Mouse (Mus musculus) forebrain, embryonic 12.5 days (tissue): ENCODE data around the gene Metap1d. TPM values are rescaled to one million over a fixed set of nuclear protein-coding genes. Genes with fewer than 3 reads are reported as not detected.
A peak's percentile ranks its signal among the peaks of the same experiment; 100 is the strongest.

ENCODE experiments used
- ATAC-seq: fragments of 200-750 bp; cut with Nextera tagmentation; 2 replicates; pipeline ENCODE4 v1.8.0; 2017; ENCODE audit warnings: moderate TSS enrichment; ENCODE audit not compliant: low FRiP score
- H3K27ac ChIP-seq: fragments of 300-500 bp; sonication (generic); 2 replicates; pipeline ENCODE4 v1.5.1; 2016; ENCODE audit warnings: mild to moderate bottlenecking
- H3K27me3 ChIP-seq: fragments of 300-500 bp; sonication (generic); 2 replicates; pipeline ENCODE4 v1.6.1; 2016; ENCODE audit warnings: mild to moderate bottlenecking
- H3K36me3 ChIP-seq: fragments of 300-500 bp; sonication (generic); replicated peaks from 2 replicates; pipeline ENCODE4 v1.6.1; 2016; ENCODE audit warnings: mild to moderate bottlenecking
- H3K4me1 ChIP-seq: fragments of 300-500 bp; sonication (generic); 2 replicates; pipeline ENCODE4 v1.6.1; 2016
- H3K4me2 ChIP-seq: fragments of 300-500 bp; sonication (generic); 2 replicates; pipeline ENCODE4 v1.6.1; 2016; ENCODE audit warnings: mild to moderate bottlenecking, moderate library complexity
- H3K4me3 ChIP-seq: fragments of 300-500 bp; sonication (generic); replicated peaks from 2 replicates; pipeline ENCODE4 v1.5.1; 2016; ENCODE audit warnings: mild to moderate bottlenecking
- H3K9ac ChIP-seq: fragments of 300-500 bp; sonication (generic); 2 replicates; pipeline ENCODE4 v1.6.1; 2016; ENCODE audit warnings: mild to moderate bottlenecking
- H3K9me3 ChIP-seq: fragments of 300-500 bp; sonication (generic); 2 replicates; pipeline ENCODE4 v1.6.1; 2016
- WGBS: fragments of 180-500 bp; shearing (Covaris S2); methylation state at CpG from one replicate; pipeline ENCODE4 v1.1.7; 2016; 5-methylcytosine and 5-hydroxymethylcytosine counted together
- polyA plus RNA-seq: library from polyadenylated mRNA; unstranded; fragments of >200 nt; fragmentation: Nextera tagmentation; extraction: Ambion mirVana; gene quantifications from 2 replicates; pipeline ENCODE4 v1.2.1, GENCODE M21; 2016

Metap1d gene
- polyA plus RNA-seq, 1 experiment from 2014 or later: 41.2 TPM

DNA sequence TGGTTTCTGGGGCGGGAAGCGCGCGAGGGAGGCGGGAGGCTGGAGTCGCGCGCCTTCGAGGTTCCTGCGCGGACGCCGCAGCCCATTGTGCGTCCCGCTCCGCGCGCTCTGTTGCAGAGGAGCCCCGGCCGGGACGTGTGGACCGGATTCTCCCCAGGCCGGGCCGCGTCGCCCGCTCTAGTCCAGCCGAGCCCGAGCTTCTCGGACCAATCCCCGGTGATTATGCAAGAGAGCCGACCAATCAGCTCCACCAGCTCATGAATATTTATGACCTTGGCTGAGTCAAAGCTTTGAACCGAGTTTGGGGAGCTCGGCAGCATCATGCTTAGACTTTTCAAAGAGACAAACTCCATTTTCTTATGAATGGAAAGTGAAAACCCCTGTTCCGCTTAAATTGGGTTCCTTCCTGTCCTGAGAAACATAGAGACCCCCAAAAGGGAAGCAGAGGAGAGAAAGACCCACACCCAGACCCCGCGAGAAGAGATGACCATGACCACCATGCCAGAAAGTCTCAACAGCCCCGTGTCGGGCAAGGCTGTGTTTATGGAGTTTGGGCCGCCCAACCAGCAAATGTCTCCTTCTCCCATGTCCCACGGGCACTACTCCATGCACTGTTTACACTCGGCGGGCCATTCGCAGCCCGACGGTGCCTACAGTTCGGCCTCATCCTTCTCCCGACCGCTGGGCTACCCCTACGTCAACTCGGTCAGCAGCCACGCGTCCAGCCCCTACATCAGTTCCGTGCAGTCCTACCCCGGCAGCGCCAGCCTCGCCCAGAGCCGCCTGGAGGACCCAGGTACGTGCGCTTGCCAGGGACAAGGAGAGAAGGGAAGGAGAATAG is 76.7 kb downstream of the Metap1d start:
- Histone ChIP-seq H3K9ac (peak overlapping the region; percentile 82), H3K9me3 (no peaks in the 10 kb centered on the region), H3K36me3 (no peaks in the 10 kb centered on the region), H3K4me2 (peak overlapping the region; percentile 61), H3K27ac (peak overlapping the region; percentile 92), H3K27me3 (peaks cover 97% of the 10 kb centered on the region), H3K4me1 (peaks cover 28% of the 10 kb centered on the region), H3K4me3 (peak overlapping the region; percentile 49)
- peak; percentile 89 for ATAC-seq
- WGBS: 1% methylated on average over 58 of the region's 60 CpGs

DNA sequence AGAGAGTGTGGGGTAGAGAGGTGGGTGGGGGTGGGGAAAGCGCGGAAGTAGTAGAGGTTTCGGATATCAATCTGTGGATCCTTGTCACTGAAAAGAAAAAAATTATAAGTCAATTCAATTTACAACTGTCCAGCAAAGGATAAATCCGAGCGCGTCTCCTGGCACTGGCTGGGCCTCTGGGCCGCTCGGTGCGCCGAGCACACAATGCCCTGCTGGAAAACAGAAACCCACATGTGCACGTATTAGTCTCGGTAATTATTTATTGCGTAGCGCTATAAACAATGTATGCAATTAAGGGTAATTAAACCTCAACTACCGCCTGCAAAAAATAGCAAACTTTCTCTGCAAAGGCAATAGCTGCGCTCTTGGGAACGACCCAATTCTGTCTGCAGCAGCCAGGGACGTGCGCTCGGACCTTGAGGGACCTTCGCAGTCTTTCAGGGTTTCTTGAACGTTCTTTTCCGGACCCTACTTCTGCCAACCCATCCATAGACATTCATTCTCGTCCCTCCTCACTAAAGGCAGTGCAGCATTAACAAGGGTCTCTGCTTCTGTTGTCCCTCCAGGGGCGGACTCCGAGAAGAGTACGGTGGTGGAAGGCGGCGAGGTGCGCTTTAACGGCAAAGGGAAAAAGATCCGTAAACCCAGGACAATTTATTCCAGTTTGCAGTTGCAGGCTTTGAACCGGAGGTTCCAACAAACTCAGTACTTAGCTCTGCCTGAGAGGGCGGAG is 77.5 kb downstream of the Metap1d start:
- peak overlapping the region; percentile 76 for H3K9ac ChIP-seq
- H3K36me3 ChIP-seq: no peaks in the 10 kb centered on the region
- H3K4me1 ChIP-seq: peaks cover 28% of the 10 kb centered on the region
- H3K4me3 ChIP-seq: peak overlapping the region; percentile 49
- H3K27ac ChIP-seq: peak overlapping the region; percentile 92
- WGBS: under 1% methylated on average over 34 of the region's 34 CpGs
- H3K9me3 ChIP-seq: no peaks in the 10 kb centered on the region
- no peak for ATAC-seq
- H3K4me2 ChIP-seq: peak overlapping the region; percentile 61
- peaks cover 95% of the 10 kb centered on the region for H3K27me3 ChIP-seq

DNA sequence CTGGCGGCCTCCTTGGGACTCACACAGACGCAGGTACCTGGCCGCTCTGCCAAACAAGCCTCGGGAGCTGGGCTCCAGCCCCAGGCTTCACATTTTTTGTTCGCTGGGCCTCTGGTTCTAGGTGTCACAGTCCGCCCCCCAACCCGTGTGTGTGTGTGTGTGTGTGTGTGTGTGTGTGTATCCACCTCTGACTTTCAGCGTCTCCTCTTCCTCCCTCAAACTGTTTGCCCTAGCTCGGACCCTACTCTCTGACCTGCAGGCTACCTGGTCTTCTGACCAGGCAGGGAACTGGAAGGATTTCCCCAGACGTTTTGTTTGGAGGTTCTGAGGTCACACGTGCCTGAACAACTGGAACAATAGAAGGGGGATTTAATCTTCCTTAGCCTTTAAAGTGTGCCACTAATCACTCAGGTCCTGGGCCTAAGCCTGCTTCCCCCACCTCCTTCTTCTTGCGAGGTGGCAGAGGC is 78.1 kb downstream of the Metap1d start:
- peak overlapping the region; percentile 76 for H3K9ac ChIP-seq
- H3K4me3 ChIP-seq: peak overlapping the region; percentile 49
- peak overlapping the region; percentile 61 for H3K4me2 ChIP-seq
- WGBS: 3% methylated on average over 12 of the region's 12 CpGs
- H3K36me3 ChIP-seq: no peaks in the 10 kb centered on the region
- H3K9me3 ChIP-seq: no peaks in the 10 kb centered on the region
- H3K27ac ChIP-seq: peak overlapping the region; percentile 92
- H3K4me1 ChIP-seq: peaks cover 28% of the 10 kb centered on the region
- H3K27me3 ChIP-seq: peaks cover 93% of the 10 kb centered on the region
- ATAC-seq: no peak

DNA sequence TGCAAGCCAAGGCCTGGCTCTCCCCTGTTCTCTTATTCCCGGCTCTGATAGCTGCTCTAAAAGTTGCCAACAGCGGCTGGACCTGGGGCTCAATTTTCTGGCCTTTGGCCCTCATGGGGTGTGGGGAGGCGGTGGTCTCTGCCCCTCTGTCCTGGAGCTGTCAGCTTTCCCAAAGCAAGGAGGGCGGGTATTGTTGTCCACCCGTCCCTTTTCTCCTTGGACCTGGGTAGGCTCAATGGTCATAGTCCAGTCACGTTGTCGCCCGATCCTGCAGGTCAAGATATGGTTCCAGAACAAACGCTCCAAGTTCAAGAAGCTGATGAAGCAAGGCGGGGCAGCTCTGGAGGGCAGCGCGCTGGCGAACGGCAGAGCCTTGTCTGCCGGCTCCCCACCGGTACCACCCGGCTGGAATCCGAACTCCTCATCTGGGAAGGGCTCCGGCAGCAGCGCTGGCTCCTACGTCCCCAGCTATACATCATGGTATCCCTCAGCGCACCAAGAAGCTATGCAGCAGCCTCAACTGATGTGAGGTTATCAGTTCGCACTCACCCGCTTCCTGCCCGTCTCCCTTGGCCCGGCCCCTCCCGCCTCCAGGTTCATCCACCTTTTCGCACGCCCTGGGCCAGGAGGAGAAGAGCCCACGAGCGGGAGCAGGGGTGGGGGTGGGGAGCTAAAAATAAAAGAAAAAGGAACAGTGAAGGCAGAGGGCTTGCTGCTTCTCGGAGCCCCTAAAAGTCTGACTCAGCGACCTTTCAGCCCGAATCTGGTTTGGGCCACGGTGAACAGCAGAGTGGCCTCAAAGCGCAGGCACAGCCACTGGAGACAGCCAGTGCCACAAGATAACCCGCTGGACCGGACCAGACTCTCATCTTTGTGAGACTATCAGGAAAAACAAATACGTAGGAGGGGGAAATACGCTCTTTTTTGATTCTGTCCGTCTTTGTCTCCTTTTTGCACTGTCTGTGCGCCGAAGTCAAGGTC is 79.2 kb downstream of the Metap1d start:
- peak overlapping the region; percentile 76 for H3K9ac ChIP-seq
- H3K4me1 ChIP-seq: peaks cover 28% of the 10 kb centered on the region
- no peaks in the 10 kb centered on the region for H3K9me3 ChIP-seq
- no peaks in the 10 kb centered on the region for H3K36me3 ChIP-seq
- H3K27me3 ChIP-seq: peaks cover 93% of the 10 kb centered on the region
- peak overlapping the region; percentile 92 for H3K27ac ChIP-seq
- H3K4me2 ChIP-seq: peak overlapping the region; percentile 61
- WGBS: 1% methylated on average over 43 of the region's 43 CpGs
- no peak for ATAC-seq
- H3K4me3 ChIP-seq: peak overlapping the region; percentile 49

DNA sequence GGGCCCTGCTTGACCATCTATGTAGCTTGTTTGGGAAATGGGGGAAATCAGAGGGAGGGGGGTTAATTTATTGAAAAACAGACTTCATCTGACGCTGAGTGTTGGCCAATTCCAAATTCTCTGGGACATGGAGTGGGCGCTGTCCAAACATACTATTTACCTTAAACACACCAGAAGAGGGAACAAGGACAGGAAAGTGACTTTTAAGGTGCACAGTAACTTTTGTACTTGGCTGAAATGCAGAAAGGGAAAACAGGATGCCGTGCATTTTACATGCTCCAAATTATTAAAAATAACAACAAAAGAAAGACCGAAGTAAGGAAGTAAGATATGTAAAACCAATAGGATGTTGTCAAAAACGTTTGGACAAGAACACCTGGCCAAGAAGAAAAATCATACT is 80.0 kb downstream of the Metap1d start:
- H3K9ac ChIP-seq: peak overlapping the region; percentile 76
- peaks cover 28% of the 10 kb centered on the region for H3K4me1 ChIP-seq
- H3K4me3 ChIP-seq: peak overlapping the region; percentile 49
- H3K27ac ChIP-seq: peak overlapping the region; percentile 92
- H3K4me2 ChIP-seq: peak overlapping the region; percentile 61
- H3K9me3 ChIP-seq: no peaks in the 10 kb centered on the region
- no peak for ATAC-seq
- no peaks in the 10 kb centered on the region for H3K36me3 ChIP-seq
- 12% methylated on average over 5 of the region's 5 CpGs for WGBS
- peaks cover 88% of the 10 kb centered on the region for H3K27me3 ChIP-seq

DNA sequence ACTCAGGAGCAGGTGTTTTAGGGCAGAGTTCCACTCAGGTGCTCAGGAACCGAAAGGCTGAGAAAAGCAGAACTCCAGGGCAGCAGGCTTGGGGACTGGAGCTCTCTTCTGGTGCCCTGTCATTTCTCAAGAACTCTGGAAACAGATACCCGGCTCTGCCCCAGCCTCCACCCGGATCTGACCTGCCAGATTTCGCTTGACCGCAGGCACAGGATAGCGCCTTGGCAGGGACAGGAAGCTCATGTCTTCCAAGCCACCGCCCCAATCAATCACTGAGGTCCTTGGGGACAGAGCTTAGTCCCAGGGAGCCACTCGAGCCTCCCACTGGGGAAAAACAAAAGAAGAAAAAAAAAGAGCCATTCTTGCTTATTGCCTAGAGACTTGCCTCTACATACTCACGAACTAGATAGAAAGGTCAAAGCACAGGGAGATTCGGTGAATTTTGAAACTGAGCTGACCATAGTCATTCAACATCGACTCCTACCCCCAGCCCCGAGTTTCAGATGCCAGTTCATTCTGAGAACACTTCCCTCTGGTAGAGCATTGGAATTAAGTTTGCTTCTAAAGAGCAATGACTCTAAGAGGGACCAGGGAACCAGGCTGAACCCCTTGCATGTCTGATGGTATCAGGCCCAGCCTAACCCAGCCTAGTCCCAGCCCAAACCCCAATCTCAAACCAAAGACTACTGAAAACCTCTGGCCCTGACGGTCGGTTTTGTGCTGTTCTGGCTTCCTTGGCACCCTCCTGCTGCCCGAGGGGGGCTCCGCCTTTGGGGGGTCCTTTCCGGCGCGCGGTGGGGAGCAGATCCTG is 81.4 kb downstream of the Metap1d start:
- 1% methylated on average over 20 of the region's 20 CpGs for WGBS
- Histone ChIP-seq H3K9me3 (no peaks in the 10 kb centered on the region), H3K4me1 (peaks cover 25% of the 10 kb centered on the region), H3K27ac (peak overlapping the region; percentile 88), H3K27me3 (peaks cover 89% of the 10 kb centered on the region), H3K4me2 (peak overlapping the region; percentile 61), H3K9ac (peak overlapping the region; percentile 61), H3K4me3 (peak overlapping the region; percentile 49), H3K36me3 (no peaks in the 10 kb centered on the region)
- no peak for ATAC-seq

DNA sequence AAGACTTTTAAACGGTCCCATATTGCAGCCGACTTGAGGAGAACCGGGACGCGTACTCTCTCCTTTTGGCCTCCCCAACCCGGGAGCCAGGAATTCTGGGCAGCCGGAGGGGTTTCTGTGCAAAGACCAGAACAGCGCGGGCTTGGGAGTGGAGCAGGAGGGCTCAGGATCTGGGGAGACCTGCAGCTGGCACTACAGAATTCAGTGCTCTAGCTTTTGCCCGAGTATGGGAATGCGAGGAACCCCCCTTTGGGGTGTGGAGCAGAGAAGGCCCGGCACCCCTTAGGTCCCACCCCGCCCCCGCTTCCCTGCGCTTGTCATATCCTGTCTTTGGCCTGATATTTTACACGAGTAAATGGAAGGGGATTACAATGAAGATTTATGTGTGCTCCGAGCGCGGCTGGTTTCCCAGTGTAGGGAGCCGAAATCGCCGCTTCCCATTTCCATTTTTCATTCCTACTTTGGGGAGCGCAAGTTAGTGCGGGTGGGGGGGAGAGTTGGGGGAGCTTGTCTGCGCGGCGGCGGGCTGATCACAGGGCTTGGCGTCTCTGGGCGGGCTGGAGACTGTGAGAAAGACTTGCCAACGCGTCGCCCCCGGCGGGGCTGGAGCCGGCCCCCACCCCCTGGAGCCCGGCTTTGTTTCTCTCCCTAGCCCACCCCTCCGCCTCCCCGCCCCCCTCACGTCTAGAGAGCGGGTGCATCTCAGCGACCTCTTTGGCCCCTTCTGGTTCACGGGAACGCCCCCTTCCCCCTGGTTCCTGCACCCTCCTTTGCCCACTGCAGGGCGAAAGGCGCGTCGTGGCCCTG is 87.7 kb downstream of the Metap1d start:
- H3K4me3 ChIP-seq: peak overlapping the region; percentile 67
- no peak; the same call in 1 of the 2 replicates for ATAC-seq
- no peaks in the 10 kb centered on the region for H3K9me3 ChIP-seq
- peaks cover 87% of the 10 kb centered on the region for H3K27me3 ChIP-seq
- 0 out of 2 replicates have a peak, but pooled peaks cover 4% of the 10 kb centered on the region for H3K36me3 ChIP-seq
- H3K9ac ChIP-seq: peak overlapping the region; percentile 56
- peak overlapping the region; percentile 89 for H3K4me2 ChIP-seq
- under 1% methylated on average over 47 of the region's 48 CpGs for WGBS
- H3K4me1 ChIP-seq: peaks cover 49% of the 10 kb centered on the region
- peak overlapping the region; percentile 92 for H3K27ac ChIP-seq

DNA sequence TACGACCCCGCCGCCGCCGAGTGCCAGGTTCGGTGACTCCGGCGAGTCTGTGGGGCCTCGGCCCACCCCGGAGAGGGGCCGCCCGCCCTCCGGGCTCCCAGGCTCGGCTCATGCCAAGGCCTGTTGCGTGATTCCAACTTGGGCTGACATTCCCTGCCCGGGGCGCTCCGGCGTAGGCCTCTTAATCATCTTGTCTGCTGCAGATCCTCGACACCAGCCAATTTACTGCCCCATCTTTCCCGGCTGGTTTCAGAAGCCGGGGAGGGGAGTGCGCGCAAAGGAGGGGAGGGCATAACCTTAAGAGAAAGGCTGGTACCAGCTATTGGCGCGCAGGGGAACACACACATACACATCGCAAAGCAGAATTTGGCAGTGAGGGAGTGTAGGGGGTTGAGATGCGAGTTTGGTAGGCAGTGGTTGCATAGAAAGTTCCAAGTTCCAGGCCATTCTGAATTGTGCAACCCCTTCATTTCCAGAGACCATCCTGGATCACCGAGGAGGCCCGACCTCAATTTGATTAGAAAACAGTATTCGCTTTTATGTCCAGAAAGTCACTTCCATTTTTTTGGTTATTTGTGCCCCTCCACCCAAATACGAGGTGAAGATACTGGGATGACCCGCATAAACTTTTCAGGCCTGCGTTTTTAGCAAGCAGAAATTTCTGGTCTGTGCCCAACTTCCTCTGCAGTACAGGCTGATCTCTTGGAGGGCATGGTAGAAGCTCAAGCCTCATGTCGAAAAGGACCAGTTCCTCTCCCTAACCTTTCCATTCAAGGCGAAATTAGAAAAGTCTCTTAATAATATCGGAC is 88.5 kb downstream of the Metap1d start:
- H3K27ac ChIP-seq: peak overlapping the region; percentile 92
- peaks cover 56% of the 10 kb centered on the region for H3K4me1 ChIP-seq
- H3K9me3 ChIP-seq: no peaks in the 10 kb centered on the region
- peak overlapping the region; percentile 82 for H3K9ac ChIP-seq
- peak; percentile 12; the same call in 1 of the 2 replicates for ATAC-seq
- peaks cover 80% of the 10 kb centered on the region for H3K27me3 ChIP-seq
- WGBS: 1% methylated on average over 37 of the region's 37 CpGs
- H3K36me3 ChIP-seq: 0 out of 2 replicates have a peak, but pooled peaks cover 4% of the 10 kb centered on the region
- peak overlapping the region; percentile 89 for H3K4me2 ChIP-seq
- peak overlapping the region; percentile 67 for H3K4me3 ChIP-seq

DNA sequence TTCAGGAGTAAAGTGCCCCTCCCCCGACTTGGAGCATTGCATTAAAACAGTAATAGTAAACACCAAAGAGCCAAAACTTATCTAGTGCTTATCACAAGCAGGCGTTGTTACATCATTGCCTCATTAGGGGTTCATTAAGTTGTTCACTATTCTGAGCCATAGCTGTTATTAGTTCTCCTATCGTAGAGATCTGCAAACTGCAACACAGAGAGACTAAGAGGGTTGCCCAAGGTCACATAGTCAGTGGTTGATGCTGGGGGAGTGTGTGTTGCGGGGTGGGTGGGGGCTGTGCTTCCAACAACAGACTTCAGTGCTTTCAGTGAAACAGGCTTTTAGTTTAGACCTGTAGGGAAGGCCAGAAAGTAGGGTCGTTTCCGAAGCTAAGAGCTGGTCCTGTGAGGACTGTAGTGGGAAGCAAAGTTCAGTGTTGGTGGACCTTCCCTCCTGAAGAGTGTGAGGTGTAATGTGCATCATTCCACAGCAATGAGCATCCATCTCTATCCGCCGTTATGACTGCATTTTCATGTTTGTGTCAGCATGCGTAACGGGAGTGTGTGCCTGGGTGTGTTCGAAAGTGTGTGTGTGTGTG is 89.2 kb downstream of the Metap1d start:
- no peak for ATAC-seq
- 1% methylated on average over 11 of the region's 11 CpGs for WGBS
- Histone ChIP-seq H3K27me3 (peaks cover 73% of the 10 kb centered on the region), H3K27ac (peak overlapping the region; percentile 92), H3K4me3 (peak overlapping the region; percentile 67), H3K9me3 (no peaks in the 10 kb centered on the region), H3K9ac (peak overlapping the region; percentile 82), H3K36me3 (0 out of 2 replicates have a peak, but pooled peaks cover 4% of the 10 kb centered on the region), H3K4me2 (peak overlapping the region; percentile 89), H3K4me1 (peaks cover 61% of the 10 kb centered on the region)
